Mouse (Mus musculus): ENCODE measurements at regions not wholly inside any gene's neighbourhood (a gene's known extent, or its start where the extent isn't known, plus 50 kb on each side); places are given as distances from the start of the nearest gene placed in this dataset.
A peak's percentile ranks its signal among the peaks of the same experiment; 100 is the strongest.
"Not testable (repeated sequence)": the region's sequence is repeated elsewhere in the genome, so short reads cannot be mapped to it uniquely, and the experiment has no call there.

DNA sequence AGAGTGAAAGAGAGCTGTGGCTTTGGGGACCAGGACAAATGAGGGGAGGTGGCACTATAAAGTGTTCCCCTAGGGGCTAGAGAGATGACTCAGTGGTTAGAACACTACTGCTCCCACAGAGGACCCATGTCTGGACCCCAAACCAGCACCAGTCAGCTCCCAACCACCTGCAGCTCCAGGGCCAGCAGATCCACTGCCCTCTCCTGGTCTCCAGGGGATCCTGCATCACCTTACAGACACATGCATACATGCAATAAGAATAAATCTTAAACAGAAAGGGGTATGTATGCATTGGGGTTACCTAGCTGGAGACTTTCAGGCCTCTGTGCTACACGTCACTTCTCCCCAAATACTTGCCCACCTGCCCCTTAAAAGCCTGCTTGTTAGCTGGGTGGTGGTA is 93.8 kb upstream of the Zfp706 start:
- no peak for DNase-seq (ENCODE audit: low spot score in 2 of 2)

DNA sequence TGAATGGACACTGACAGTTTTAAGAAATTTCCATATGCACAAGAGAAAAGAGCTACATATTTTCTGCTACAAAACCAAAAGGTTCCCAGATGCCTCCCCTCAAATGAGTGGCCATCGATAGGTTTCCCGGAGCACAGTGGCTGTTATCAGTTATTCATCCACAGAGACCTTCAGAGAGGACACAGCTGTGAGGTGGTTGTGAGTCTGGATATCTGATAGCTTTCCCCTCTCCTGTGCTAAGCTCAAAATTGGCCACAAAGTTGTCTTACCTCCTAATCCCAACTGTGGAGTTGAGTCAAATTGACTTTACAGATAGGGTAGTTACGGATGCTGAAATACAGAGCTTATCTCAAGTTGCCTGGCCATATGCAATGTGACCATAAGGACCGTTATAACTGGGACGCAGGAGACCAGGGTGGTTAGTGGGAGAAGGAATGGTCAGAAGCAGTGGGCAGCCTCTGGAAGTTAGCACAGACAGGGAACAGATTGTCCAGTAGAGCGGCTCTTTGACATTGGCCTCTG is 93.3 kb upstream of the Zfp706 start:
- DNase-seq (ENCODE audit: low spot score in 2 of 2) = no peak

DNA sequence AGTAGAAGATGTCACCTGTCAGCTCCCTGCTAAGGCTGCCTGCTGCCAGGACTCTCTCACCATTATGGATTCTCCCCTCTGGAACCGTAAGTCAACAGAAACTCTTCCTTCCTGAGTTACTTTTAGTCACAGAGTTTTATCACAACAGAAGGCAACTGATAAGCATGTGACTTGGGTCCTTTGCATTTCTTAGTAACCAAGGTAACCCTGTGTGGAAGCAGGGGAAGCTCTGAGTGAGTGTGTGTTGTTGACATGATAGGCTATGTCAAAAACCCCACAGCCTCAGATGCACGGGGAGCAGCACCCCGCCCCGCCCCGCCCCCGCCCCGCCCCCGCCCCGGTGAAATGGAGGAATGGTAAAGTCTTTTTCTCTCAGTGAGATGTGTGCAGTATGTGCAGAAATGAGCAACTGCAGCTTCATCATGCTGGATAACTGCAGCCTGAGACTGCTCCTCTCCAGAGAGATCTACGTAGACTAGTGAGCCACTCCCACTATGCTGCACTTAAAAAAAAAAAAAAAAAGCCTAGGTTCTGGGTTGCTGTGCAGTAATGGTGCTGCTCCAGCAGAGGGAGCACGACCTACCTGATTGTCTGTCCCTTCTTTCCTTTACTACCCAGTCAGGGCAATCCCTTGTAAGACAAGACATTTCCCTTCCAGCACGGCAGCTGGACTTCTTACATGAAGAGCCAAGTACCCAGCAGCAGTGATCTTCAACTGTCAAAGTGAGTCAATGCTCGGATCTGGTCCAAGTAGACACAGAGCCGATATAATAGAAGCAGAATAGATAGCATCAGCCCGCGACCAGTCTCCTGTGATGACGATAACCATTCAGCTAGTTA is 92.6 kb upstream of the Zfp706 start:
- DNase-seq (ENCODE audit: low spot score in 2 of 2) = peak; percentile 30 to 31

DNA sequence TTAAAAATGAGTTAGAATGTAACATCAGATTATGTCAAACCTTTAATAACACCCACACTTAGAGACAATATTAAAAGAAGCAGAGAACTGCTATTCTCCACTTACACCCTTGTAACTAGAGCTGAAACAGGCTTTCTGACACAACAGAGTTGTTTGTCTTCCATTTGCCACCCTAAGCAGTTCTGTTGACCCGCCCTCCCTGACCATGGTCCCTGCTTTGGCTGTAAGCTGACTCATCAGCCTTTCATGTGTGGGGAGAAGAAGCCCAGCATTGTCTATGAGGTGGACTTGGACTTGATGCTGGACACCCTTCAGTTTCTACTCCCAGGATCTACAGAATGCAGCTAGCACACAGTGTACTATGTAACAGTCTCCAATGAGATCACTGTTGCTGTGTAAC is 91.6 kb upstream of the Zfp706 start:
- DNase-seq (ENCODE audit: low spot score in 2 of 2) = no peak

DNA sequence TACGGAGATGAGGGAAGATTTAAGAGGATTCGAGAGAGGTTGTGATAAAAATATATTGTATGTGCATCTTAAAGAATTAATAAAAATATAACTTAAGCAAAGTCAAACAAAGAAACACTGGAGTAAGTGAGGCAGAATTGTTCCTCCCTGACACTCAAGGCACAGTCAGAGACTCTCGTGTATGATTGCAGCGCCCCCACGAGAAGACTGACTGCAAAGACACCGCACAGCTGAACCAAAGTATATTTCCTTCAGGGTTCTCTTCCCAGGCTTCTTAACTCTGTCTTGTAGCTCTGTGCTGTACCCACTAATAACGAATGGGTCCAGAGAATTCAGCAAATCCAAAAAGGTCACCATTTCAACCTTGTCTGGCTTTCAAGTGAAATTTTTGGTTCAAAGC is 89.9 kb upstream of the Zfp706 start:
- DNase-seq (ENCODE audit: low spot score in 2 of 2) = no peak

GRCm38 (mm10) chr15:37091171-37091570 is 83.6 kb upstream of the Zfp706 start:
- DNase-seq (ENCODE audit: low spot score in 2 of 2) = not testable (repeated sequence)

- DNase-seq (ENCODE audit: low spot score in 2 of 2) = no peak
These were observed 76.2 kb upstream of the Zfp706 start for GRCm38 (mm10) chr15:37083726-37084125.

DNA sequence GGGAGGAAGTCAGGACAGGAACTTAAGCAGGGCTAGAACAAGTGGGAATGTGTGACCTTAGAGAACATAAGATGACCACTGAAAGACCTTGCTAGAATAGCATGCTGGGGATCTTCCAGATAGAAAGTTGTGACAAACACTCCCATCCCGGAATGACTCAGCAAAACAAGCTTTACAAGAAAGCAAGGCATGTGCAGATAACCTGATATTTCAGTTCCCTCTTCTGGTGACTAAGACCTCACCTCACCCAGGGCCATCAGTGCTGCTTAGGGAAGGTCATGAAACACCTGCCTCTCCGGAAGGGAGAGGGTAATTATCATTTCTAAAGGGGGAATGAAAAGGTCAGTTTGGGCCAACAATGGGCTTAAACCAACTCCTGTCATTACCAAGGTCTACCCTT is 74.3 kb upstream of the Zfp706 start:
- no peak for DNase-seq (ENCODE audit: low spot score in 2 of 2)

DNA sequence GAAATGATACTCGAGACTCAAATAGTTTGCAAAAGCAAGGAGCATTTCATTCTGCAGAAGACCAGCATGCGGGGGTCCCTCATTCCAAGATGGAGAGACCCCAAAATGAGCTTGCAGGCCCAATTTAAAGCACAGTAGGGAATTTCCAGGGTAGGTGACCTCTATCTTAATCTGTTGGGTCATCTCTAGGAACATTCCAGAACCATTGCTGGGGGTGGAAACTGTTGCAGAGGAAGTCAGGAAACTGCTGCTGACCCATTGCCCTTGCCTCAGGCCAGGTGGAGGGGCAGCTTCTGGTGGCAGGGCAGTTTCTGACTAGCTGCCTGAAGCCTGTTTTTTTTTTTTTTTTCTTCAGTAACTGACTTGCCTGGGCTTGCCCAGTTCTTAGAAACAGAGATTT is 73.4 kb upstream of the Zfp706 start:
- no peak for DNase-seq (ENCODE audit: low spot score in 2 of 2)

GRCm38 (mm10) chr15:37080395-37080794 is 72.8 kb upstream of the Zfp706 start:
- DNase-seq (ENCODE audit: low spot score in 2 of 2) = no peak

DNA sequence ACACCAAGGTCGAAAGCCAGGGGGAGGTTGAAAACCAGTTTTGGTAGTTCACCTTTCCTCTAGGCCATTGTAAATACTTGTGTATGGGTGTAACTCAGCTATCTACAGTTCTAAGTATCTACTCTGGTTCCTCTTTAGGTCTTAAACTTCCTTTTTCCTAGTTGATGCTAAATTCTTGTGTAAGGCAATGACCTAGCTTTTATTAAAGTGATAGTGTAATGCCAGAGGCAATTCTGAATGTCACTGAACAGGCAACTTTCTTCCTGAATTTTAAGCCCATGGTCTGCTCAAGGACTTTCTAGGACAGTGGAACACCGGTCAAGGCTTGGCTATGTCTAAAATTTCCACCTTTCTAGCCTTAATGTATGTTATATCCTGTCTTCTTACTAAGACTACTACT is 66.6 kb upstream of the Zfp706 start:
- DNase-seq (ENCODE audit: low spot score in 2 of 2) = not testable (repeated sequence)

DNA sequence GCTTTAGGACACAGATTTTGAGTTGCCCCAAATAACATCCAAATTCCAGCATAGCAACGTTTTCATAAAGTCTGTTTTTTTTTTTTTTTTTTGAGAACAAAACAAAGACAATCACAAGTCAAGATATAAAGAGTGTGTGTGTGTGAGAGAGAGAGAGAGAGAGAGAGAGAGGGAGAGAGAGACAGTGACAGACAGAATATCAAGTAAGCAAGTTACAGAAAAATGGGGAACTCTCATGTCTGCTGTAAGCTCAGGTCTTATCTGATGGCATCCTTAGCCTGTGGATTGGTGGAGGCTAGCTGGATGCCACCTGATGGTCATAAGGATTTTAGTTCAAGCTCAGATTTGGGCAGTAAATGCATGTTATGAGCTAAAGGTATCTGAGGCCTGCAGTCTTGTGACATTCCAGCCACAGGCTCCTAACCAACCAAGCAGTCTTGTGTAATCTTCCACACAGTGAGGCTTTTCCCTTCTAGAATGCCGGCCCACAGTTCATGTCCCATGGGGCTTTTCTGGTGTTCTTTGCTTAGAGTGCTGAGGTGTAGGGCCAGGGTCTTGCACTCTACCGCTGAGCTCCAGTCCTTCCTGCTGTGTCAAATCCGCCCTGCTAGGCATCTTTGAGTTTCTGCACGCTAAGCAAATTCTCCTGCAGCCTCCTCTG is 64.8 kb upstream of the Zfp706 start:
- DNase-seq (ENCODE audit: low spot score in 2 of 2) = no peak

- no peak for DNase-seq (ENCODE audit: low spot score in 2 of 2)
These were observed 62.6 kb upstream of the Zfp706 start for GRCm38 (mm10) chr15:37070188-37070587.

DNA sequence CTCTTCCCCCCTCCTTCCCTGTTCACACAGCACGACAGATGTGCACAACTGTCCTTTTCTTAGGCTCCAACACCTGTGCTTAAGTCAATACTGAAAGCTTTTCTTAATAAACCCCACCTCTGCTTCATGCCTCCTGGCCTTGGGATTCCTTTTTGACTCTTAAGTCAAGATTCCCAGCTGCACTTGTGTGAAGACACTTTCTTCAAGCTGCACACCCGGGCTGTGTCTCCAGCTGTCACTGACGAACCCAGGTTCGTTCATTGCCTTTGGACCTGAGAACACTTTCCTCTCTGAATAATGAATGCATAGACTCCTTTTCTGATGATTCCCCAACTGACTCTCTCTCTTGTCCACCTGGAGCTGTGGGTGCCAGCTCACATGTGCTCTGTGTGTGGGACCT is 59.8 kb upstream of the Zfp706 start:
- DNase-seq (ENCODE audit: low spot score in 2 of 2) = no peak

DNA sequence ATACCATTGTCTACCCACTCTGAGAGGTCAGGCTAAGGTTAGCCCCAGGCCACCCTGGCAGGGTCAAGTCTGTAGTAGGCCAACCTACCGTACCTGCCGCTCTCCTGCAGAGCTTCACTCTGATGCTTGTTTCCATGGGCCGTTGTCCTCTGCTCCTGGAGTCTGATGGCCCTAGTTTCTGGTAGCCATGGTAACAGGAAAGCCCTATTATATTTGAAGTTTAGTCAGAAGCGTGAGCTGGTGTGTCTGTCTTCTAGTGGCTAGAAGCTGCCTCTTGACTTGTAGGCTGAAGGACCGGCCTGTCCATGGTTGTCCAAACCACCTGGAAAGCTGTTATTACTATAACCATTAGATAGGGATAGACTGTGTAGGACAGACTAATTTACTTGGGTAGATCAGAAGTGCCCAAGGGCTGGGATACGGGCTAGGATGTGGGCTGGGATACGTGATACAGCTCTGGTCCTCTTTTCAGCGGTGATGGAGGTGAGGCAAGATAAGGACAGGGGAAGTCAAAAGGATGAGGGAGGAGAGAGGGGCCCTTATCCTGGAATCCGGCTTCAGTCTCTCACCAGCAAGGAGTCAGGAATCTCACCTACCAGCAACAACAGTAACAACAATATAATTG is 58.5 kb upstream of the Zfp706 start:
- no peak for DNase-seq (ENCODE audit: low spot score in 2 of 2)

DNA sequence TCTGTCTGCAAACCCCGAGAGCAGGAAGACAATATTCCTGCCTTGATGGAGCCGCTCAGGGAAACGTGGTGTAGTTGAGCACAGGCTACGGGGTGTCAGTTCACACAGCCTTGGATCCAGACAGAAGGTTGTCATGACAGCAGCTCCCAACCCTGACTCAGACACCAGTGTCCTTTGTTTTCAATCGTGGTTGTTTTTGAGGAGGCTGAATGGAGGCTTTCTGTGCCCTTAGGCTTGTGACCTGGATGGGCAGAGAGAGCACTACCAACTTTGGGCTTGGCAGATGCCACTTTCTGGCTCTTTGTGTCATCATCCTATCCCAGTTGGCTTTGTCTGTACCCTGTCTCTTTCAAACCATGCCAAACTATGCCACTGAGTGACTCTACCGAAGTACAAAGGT is 57.8 kb upstream of the Zfp706 start:
- DNase-seq (ENCODE audit: low spot score in 2 of 2) = no peak

GRCm38 (mm10) chr15:37063781-37064383 is 56.3 kb upstream of the Zfp706 start:
- no peak for DNase-seq (ENCODE audit: low spot score in 2 of 2)

GRCm38 (mm10) chr15:37062585-37062984 is 55.0 kb upstream of the Zfp706 start:
- DNase-seq (ENCODE audit: low spot score in 2 of 2) = no peak

DNA sequence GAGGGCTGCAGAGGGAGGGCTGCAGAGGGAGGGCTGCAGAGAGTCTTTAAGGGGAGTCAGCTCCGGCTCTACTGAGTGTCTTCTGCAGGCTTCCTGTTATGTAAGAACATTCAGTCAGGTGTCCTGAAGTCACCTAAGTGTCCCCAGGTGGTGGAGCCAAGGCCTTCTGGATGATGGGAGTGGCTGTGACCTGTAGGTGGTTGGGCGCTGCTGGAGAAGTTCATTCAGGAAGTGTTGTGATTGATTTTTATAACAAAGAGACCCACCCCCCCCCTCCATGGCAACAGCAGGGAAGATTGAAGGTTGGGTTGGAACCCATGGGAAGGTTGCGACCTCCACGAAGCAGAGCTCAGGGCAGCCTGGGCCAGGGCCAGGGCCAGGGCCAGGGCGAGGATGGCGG is 53.9 kb upstream of the Zfp706 start:
- no peak for DNase-seq (ENCODE audit: low spot score in 2 of 2)

DNA sequence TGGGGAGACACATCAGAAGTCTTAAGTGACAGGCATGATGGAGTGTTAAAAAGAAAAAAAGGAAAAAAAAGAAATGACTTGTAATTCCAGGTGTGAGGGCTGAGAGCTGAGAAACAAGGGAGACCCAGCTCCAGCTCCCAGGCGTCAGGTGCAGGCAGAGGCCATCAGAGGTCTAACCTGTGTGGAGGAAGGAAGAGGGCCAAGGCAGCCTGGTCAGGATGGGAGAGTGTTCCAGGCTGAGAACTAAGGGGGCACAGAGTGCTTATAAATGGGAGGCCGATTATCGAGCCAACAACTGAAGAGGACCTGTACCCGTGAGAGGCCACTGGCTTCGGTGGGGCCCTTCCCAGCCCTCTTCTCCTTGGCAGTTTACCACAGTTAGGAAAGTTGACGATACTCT is 53.3 kb upstream of the Zfp706 start:
- no peak for DNase-seq (ENCODE audit: low spot score in 2 of 2)
